Mouse (Mus musculus) embryo, embryonic 10.5 days (tissue): ENCODE data around the gene Tmem219.

ENCODE experiments used
- DNase-seq: peaks from one replicate; pipeline ENCODE4 v3.0.0-alpha.2; 2015; ENCODE audit warnings: low spot score

The Tmem219 gene

GRCm38 (mm10) chr7:126862147-126862784 lies 60.5 kb downstream of the Tmem219 start, which contains the start of gene Ino80e:
Gene Ino80e (minus strand): TSS chr7:126862377.
- DNase-seq: peak; percentile 99

GRCm38 (mm10) chr7:126861429-126862130 lies 61.1 kb downstream of the Tmem219 start, which contains the start of gene Hirip3:
Gene Hirip3 (plus strand): TSS chr7:126861972.
- peak; percentile 99 for DNase-seq

GRCm38 (mm10) chr7:126860987-126861386 lies 61.7 kb downstream of the Tmem219 start:
- no peak for DNase-seq

- DNase-seq: no peak
Measured at GRCm38 (mm10) chr7:126856741-126857420, 65.8 kb downstream of the Tmem219 start.

- no peak for DNase-seq
Measured at GRCm38 (mm10) chr7:126855641-126856040, 67.1 kb downstream of the Tmem219 start.

- DNase-seq: no peak
Measured at GRCm38 (mm10) chr7:126853454-126853853, 69.3 kb downstream of the Tmem219 start.

GRCm38 (mm10) chr7:126851192-126851591 lies 71.5 kb downstream of the Tmem219 start:
- no peak for DNase-seq

- DNase-seq: no peak
Measured at GRCm38 (mm10) chr7:126850161-126850560, 72.6 kb downstream of the Tmem219 start.

GRCm38 (mm10) chr7:126848794-126849193 lies 73.9 kb downstream of the Tmem219 start:
- DNase-seq: no peak

GRCm38 (mm10) chr7:126847421-126848398 lies 75.0 kb downstream of the Tmem219 start:
- DNase-seq: peak; percentile 81

GRCm38 (mm10) chr7:126847116-126847420 lies 75.6 kb downstream of the Tmem219 start, which contains the start of gene Doc2a:
Gene Doc2a (plus strand): TSS chr7:126847416.
- no peak for DNase-seq

GRCm38 (mm10) chr7:126845516-126845915 lies 77.2 kb downstream of the Tmem219 start:
- DNase-seq: peak; percentile 61

GRCm38 (mm10) chr7:126843276-126843675 lies 79.4 kb downstream of the Tmem219 start:
- DNase-seq: no peak
